Mouse (Mus musculus) embryonic facial prominence, embryonic 10.5 days (tissue): ENCODE data around the gene Ifngr1. TPM values are rescaled to one million over a fixed set of nuclear protein-coding genes. Genes with fewer than 3 reads are reported as not detected.

Experiments used
- DNase-seq: peaks from one replicate; pipeline ENCODE4 v3.0.0-alpha.2; 2017; ENCODE audit warnings: low spot score
- H3K27ac ChIP-seq: fragments of 300-500 bp; sonication (generic); replicated peaks from 2 replicates; pipeline ENCODE4 v1.5.1; 2016; ENCODE audit warnings: mild to moderate bottlenecking
- H3K27me3 ChIP-seq: fragments of 300-500 bp; sonication (generic); replicated peaks from 2 replicates; pipeline ENCODE4 v1.6.1; 2016; ENCODE audit warnings: low read depth, mild to moderate bottlenecking; ENCODE audit not compliant: poor library complexity, severe bottlenecking
- H3K36me3 ChIP-seq: fragments of 300-500 bp; sonication (generic); replicated peaks from 2 replicates; pipeline ENCODE4 v1.6.1; 2016; ENCODE audit warnings: mild to moderate bottlenecking, moderate library complexity
- H3K4me1 ChIP-seq: fragments of 300-500 bp; sonication (generic); 2 replicates; pipeline ENCODE4 v1.6.1; 2016
- H3K4me3 ChIP-seq: fragments of 300-500 bp; sonication (generic); 2 replicates; pipeline ENCODE4 v1.5.1; 2016; ENCODE audit warnings: mild to moderate bottlenecking, moderate library complexity
- H3K9me3 ChIP-seq: fragments of 300-500 bp; sonication (generic); 2 replicates; pipeline ENCODE4 v1.6.1; 2016; ENCODE audit warnings: mild to moderate bottlenecking
- WGBS: fragments of 180-500 bp; shearing (Covaris S2); methylation state at CpG from one replicate; pipeline ENCODE4 v1.1.7; 2016; 5-methylcytosine and 5-hydroxymethylcytosine counted together
- polyA plus RNA-seq: library from polyadenylated mRNA; unstranded; fragments of >200 nt; fragmentation: Nextera tagmentation; extraction: Ambion mirVana; gene quantifications from 2 replicates; pipeline ENCODE4 v1.2.1, GENCODE M21; 2016

Gene Ifngr1
- polyA plus RNA-seq, 1 experiment from 2014 or later = 29.6 TPM

DNA sequence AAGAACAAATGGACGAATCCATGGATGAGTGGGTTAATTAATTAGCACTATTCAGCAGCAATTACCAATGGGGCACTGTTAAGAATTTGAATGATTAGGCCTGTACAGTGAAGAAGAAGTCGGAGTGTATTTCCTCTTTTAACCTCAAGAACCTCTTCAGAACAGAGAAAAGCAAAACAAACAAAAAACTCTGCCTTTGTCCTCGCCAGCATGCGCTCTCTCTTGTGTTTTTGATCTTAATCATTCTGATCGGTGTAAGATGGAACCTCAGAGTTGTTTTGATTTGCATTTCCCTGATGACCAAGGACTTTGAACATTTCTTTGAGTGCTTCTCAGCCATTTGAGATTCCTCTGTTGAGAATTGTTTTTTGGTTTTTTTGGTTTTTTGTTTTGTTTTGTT is 28.0 kb downstream of the Ifngr1 start:
- DNase-seq = no peak
- WGBS = 80% methylated on average over 5 of the region's 5 CpGs
- no peaks in the 10 kb centered on the region for H3K4me1 ChIP-seq

DNA sequence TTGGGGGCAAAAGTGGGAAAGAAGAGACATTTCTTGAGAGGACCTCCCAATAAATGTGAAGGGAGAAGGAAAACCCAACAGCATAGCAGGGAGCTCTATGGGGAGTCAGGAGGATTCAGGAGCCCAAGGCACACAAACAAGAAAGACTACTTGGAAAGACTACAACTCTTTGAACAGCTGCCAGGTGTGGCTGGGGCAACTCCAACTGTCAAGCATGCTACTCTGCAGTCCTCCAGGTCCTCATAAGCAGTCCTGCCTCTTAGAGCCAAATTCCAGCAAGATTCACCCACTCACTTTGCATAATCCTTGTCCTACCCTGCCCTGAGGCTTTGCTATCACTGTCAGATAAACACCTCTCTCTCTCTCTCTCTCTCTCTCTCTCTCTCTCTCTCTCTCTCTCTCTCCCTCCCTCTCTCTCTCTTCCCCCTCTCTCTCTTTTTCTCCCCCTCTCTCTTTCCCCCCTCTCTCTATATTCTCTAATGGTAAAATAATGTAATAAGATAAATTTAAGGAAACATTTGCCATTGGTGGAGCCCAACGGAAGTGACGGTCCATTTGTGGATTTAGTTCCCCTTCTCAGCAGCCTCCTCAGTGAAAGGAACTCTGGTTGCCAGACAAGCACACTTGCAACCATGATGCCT is 29.8 kb downstream of the Ifngr1 start, which contains the start of gene Il22ra2:
Gene Il22ra2, plus strand, starts transcription at position 591 of the 641 bp plus-strand sequence.
- Histone ChIP-seq H3K4me3 (no peak within 1 kb of the TSS), H3K27me3 (no peaks in the 10 kb centered on the region), H3K4me1 (no peaks in the 10 kb centered on the region), H3K9me3 (no peaks in the 10 kb centered on the region), H3K27ac (no peak within 1 kb of the TSS), H3K36me3 (no peaks in the 10 kb centered on the region)
- WGBS = 93% methylated on average over 2 of the region's 2 CpGs
- DNase-seq = no peak

More for the DNA sequence above, 28.0 kb downstream of the Ifngr1 start:
- Histone ChIP-seq H3K27me3 (no peaks in the 10 kb centered on the region), H3K9me3 (no peaks in the 10 kb centered on the region), H3K4me3 (no peak overlapping the region), H3K36me3 (no peaks in the 10 kb centered on the region), H3K27ac (no peak overlapping the region)

DNA sequence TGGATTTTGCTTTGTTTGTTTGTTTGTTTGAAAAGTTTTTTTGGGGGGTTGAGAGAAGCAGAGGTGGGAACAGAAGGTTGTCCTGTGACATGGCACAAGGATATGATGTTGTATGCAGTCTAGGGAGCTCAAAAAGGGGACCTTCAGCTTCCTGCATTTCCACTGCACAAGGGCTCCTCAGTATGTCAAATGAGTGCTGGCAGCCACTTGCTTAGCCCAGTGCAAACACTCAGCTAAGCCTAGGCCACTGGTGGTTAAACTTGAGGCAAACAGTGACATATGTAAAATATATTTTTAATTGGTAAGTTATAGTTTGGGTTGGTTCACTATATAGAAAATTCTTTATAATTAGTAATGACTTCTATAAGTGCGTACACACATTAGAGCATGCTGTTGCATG is 32.9 kb downstream of the Ifngr1 start:
- H3K4me3 ChIP-seq = no peak overlapping the region
- H3K27me3 ChIP-seq = no peaks in the 10 kb centered on the region
- no peaks in the 10 kb centered on the region for H3K4me1 ChIP-seq
- WGBS = 92% methylated on average over 1 of the region's 1 CpGs
- no peak overlapping the region for H3K27ac ChIP-seq
- no peaks in the 10 kb centered on the region for H3K36me3 ChIP-seq
- no peaks in the 10 kb centered on the region for H3K9me3 ChIP-seq
- DNase-seq = no peak

DNA sequence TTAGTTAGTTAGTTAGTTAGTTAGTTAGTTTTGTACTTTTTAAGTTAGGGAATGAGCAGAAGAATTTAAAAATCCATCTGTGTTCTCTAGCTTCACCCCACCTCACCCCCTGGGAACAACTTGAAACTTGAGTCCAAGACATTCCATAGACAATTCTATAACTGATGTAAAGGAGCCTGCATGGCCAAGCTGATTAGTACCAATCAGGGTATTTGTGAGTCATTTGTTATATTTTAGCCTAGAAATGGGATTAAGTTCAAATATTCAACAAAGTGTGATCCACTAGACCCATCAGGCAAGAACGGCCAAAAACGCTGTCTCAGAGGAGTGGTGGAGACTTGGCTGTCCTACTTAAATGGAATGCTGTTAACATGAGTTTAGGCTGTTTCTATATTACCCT is 35.6 kb downstream of the Ifngr1 start:
- H3K27ac ChIP-seq = no peak overlapping the region
- 94% methylated on average over 2 of the region's 2 CpGs for WGBS
- no peak for DNase-seq

DNA sequence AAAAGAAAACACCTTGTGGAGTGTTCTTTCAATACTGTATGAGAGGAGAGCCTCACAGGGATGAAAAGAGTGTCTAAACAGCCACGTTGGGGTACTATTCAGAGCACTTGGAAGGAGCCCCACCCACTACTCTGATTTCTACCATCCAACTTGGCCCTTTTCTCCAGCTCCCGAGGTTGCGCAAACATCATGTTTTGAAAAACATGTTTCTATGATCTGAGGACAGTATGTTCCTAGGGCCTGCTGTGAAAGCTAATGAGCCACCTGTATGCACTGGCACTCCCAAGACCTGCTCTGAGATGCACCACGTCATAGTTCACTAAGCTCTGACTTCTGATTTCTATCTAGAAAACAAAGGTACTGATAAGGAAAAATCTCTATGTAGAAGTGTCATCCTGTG is 36.0 kb downstream of the Ifngr1 start:
- Histone ChIP-seq H3K27me3 (no peaks in the 10 kb centered on the region), H3K36me3 (no peaks in the 10 kb centered on the region), H3K4me1 (no peaks in the 10 kb centered on the region), H3K4me3 (no peak overlapping the region), H3K27ac (no peak overlapping the region), H3K9me3 (no peaks in the 10 kb centered on the region)
- 89% methylated on average over 4 of the region's 4 CpGs for WGBS
- DNase-seq = no peak

More for the DNA sequence above, 35.6 kb downstream of the Ifngr1 start:
- H3K4me3 ChIP-seq = no peak overlapping the region
- H3K4me1 ChIP-seq = no peaks in the 10 kb centered on the region
- H3K27me3 ChIP-seq = no peaks in the 10 kb centered on the region
- H3K9me3 ChIP-seq = no peaks in the 10 kb centered on the region
- H3K36me3 ChIP-seq = no peaks in the 10 kb centered on the region

DNA sequence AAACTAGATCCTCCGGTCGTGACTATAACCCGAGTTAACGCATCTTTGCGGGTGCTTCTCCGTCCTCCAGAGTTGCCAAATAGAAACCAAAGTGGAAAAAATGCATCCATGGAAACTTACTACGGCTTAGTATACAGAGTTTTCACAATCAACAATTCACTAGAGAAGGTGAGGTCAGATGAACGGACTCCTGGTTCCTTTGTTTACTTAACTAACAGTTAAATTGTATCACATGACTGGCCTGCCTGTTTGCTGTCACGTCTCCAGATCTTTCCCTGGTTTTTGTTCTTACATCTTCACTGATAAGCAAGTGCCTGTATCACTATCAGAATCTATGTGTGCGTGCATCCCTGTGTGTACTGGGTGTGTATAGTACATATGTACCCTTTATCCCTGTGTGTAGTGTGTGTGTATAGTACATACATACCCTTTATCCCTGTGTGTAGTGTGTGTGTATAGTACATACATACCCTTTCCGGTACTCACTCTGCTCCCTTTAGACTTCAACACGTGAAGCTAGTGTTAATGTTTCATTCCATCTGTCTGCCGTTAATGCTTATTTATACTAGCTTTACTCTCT is 40.0 kb downstream of the Ifngr1 start:
- Histone ChIP-seq H3K27me3 (no peaks in the 10 kb centered on the region), H3K9me3 (no peaks in the 10 kb centered on the region), H3K27ac (no peak overlapping the region), H3K36me3 (no peaks in the 10 kb centered on the region), H3K4me1 (no peaks in the 10 kb centered on the region), H3K4me3 (no peak overlapping the region)
- DNase-seq = no peak
- WGBS = 81% methylated on average over 13 of the region's 13 CpGs

DNA sequence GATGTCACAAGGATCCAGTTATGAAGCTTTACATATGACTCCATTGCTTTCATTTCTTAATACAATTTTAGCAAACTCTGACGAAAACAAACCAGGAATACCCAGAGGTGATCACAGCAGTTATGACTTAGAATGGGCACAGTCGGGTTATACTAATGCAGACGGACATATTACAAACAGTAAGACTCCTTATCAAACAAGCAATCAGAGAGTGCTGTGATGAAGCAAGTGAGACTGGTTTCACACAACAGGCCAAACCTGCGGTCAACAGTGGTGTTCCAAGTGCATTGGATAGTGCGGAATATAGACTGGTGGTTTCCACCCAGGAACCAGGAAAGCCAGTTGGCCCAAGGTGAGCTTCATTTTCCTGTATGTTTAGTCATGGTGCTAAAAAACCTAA is 47.1 kb downstream of the Ifngr1 start:
- H3K36me3 ChIP-seq = no peaks in the 10 kb centered on the region
- DNase-seq = no peak

DNA sequence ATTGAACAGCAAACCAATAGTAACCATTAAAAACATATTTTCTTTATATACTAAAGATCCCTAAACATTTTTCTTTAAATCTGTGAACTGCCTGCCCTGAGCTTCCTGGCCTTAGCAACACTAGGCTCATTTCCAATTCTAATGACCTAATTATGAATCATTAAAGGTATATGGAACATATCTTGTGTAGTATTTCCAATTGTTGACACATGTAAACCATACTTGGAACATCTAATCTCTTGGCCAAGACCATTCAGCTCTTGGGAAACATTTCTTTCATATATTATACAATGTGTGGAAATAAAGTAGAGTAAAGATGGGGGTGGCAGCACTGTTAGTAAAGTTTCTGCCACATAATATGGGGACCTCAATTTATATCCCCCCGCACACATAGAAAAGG is 47.9 kb downstream of the Ifngr1 start:
- H3K27me3 ChIP-seq = no peaks in the 10 kb centered on the region
- WGBS = 98% methylated on average over 1 of the region's 1 CpGs
- no peaks in the 10 kb centered on the region for H3K9me3 ChIP-seq
- no peaks in the 10 kb centered on the region for H3K36me3 ChIP-seq
- H3K27ac ChIP-seq = no peak overlapping the region
- no peak for DNase-seq
- no peak overlapping the region for H3K4me3 ChIP-seq
- H3K4me1 ChIP-seq = no peaks in the 10 kb centered on the region

More for the DNA sequence above, 47.1 kb downstream of the Ifngr1 start:
- no peaks in the 10 kb centered on the region for H3K9me3 ChIP-seq
- WGBS = 91% methylated on average over 5 of the region's 5 CpGs
- no peaks in the 10 kb centered on the region for H3K27me3 ChIP-seq
- no peak overlapping the region for H3K4me3 ChIP-seq
- no peak overlapping the region for H3K27ac ChIP-seq
- no peaks in the 10 kb centered on the region for H3K4me1 ChIP-seq

DNA sequence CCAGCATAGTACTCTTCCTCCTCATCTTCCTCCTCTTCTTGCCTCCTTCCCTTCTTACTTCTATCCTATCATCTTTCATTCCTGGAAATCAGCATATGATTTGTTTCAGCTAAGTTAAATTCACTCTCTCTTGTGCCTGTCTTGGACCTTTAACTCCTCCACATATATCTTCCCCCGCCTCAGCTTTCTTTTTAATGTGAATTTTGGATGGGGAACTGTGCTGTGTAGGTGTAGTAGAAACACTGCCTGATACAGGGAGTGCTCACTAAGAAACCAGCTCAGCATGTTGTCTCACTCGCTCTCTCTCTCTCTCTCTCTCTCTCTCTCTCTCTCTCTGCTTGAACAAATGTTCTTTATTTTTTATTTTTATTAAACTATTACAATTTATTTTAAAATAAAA is 53.4 kb downstream of the Ifngr1 start:
- Histone ChIP-seq H3K36me3 (no peaks in the 10 kb centered on the region), H3K4me1 (no peaks in the 10 kb centered on the region), H3K27ac (no peak overlapping the region), H3K4me3 (no peak overlapping the region), H3K9me3 (0 out of 2 replicates have a peak, but pooled peaks cover 2% of the 10 kb centered on the region), H3K27me3 (no peaks in the 10 kb centered on the region)
- WGBS = 83% methylated on average over 2 of the region's 2 CpGs
- no peak for DNase-seq

DNA sequence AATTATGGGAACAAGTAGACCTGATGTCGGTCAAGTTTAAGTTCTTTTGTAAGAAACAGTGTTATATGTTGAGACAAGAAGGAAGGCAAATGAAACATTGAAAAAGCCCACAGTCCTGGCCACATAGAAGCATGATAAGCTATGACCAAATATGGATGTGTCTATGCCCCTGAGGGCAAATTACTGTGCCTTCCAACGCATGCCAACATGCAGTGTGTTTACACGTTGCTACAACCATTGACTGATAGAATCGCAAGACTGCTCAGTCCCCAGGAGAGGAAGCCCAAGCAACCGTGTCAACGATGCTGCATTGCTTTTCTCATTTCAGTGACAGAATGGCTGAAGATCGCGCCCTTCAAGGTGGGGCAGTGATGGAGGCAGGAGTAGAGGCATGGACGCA is 65.7 kb downstream of the Ifngr1 start:
- Histone ChIP-seq H3K4me3 (no peak overlapping the region), H3K9me3 (no peaks in the 10 kb centered on the region), H3K36me3 (no peaks in the 10 kb centered on the region), H3K27me3 (no peaks in the 10 kb centered on the region), H3K4me1 (no peaks in the 10 kb centered on the region), H3K27ac (no peak overlapping the region)
- no peak for DNase-seq
- WGBS = 90% methylated on average over 9 of the region's 9 CpGs

Other genes starting within 250 kb of the Ifngr1 start
- gene Olig3, start 235.4 kb upstream of the Ifngr1 start, polyA plus RNA-seq = 3.4 and 10.2 TPM in 2 replicates
- not detected in 2 replicates for gene Il22ra2, start 30.0 kb downstream of the Ifngr1 start, polyA plus RNA-seq
- 0.14 TPM in 1 of 2 replicates, not detected in the other for gene Il20ra, start 120.6 kb downstream of the Ifngr1 start, polyA plus RNA-seq